Mouse (Mus musculus) brain, adult 10 weeks (tissue): ENCODE results near the gene Cyb5r3. TPM values are rescaled to one million over a fixed set of nuclear protein-coding genes. Genes with fewer than 3 reads are reported as not detected.

Experiments
- polyA plus RNA-seq: library from polyadenylated mRNA; stranded (reverse); fragments of 350-450 nt; fragmentation: Illumina TruSeq; extraction: RNeasy Lipid Tissue Mini Kit (QIAGEN cat#74804); gene quantifications from one replicate; pipeline ENCODE4 v1.2.3, GENCODE M21; 2015; ENCODE audit warnings: low read depth, low replicate concordance

Gene Cyb5r3
- polyA plus RNA-seq = 57.7 TPM

DNA sequence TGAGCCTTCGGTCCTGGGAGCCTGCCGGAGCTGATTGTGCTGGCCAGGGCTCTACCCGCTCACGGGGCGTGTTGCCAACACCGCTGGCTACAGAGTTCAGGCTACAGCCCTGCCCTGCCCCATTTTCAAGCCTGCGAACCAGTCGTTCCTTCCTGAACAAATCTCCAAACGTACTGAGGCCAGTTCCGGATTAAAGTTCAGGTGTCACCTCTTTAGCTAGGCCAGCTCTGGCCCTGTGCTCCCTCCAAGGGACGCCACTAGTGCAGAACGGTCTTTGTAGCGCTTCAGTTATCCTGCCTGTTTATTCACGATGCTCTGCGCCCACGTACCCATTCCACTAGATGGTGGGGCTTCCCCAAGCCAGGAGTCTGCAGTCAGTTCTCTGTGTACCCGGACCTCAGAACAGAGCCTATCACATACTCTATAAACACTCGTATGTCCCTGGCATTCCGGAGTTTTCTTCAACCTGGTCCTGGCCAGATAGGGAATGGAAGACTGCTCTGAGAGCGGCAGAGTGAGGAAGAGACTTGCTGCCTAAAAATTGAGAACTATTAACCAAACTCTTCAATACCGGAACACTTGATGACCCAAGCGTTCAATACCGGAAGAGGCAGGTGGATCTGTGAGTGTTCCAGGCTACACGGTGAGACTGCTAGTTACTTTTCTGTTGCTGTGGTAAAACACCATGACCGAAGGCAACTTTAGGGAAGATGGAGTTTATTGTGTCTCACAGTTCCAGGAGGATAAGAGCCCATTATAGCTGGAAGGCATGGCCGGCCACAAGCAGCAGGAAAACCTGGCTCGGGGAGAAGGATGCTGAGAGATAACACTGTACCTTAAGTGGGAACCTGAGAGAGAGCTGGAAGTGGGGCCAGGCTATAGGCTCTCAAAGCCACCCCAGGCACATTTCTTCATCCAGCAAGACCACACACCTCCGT lies at the start of gene Cyb5r3:
TSS of gene Cyb5r3 (minus strand) at position 101 of the 938 bp plus-strand sequence.

DNA sequence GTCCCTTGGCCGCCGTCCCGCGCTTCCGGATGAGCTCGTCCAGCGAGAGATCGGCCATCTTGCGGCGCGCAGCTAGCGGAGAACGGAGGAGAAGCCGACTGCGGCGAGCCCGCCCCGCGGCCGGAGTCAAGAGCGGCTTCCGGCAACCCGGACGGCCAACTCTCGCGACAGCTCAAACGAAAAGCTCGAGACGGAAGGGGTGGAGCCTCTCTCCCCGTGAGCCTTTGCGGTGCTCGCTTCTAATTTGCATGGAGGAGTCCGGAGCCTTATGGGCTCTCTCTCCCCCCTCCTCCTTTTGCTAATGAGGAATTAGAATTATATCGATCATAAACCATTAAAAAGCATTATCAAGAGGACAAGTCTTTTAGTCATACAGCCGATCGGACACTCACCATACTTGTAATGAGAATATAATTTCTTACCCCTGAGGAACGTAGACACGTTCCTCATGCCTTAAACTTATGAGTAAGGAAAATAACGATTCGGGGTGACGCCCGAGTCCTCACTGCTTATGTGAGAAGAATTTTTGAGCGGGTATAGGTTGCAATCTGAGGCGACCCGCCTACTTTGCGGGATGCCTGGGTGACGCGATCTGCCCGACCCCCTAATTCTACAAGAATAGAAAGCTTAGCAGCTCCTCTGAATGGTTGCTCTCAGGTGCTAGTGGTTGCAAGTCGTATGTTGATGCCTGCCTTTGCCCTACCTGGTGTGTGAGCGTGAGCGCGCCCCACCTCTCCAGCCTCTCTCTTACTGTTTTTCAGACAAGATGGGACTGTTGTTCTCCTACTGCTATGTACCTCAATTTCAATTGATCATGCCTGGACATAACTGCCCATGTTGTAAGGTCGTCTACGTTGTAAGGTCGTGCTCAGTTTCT lies 23.0 kb downstream of the Cyb5r3 start, which contains the start of gene Poldip3:
TSS of gene Poldip3 (minus strand) at position 189 of the 877 bp plus-strand sequence.

DNA sequence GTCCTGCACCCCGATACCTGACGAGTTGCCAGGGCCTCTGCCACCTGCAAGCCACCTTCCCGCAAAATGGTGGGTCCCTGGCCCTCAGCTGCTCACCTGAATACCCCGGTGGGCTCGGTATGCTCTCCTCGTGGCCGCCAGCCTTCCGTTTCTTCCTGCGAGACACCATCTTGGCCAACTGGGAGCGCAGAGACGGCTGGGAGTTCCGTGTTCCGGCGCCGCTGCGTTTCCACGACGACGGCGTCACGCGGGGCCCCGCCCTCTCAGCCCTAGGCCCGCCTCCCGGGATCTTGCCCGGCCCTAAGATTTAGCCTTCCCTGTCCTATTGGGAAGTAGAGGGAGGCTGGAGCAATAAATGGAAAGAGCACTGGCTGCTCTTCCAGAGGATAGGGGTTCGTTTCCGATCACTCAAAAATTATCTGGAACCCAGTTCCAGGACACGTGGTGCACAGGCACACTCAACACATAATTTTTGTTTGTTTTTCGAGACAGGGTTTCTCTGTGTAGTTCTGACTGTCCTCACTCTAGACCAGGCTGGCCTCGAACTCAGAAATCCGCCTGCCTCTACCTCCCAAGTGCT lies 49.7 kb downstream of the Cyb5r3 start, which contains the start of gene Rrp7a:
TSS of gene Rrp7a (minus strand) at position 236 of the 580 bp plus-strand sequence.

Other genes with a start within 250 kb of the Cyb5r3 start
- gene Tcf20, start 184.7 kb downstream of the Cyb5r3 start, polyA plus RNA-seq = 35.7 TPM
- gene Nfam1, start 139.3 kb downstream of the Cyb5r3 start, polyA plus RNA-seq = 2.4 TPM
- 12.6 TPM for gene Serhl, start 83.1 kb downstream of the Cyb5r3 start, polyA plus RNA-seq
- gene Rrp7a, start 49.8 kb downstream of the Cyb5r3 start, polyA plus RNA-seq = 106 TPM
- gene Poldip3, start 23.2 kb downstream of the Cyb5r3 start, polyA plus RNA-seq = 49.8 TPM
- gene A4galt, start 79.2 kb upstream of the Cyb5r3 start, polyA plus RNA-seq = 2.5 TPM
- gene Arfgap3, start 177.7 kb upstream of the Cyb5r3 start, polyA plus RNA-seq = 15.7 TPM